In genomic region chr14:21402621-21403405, GRCm38 (mm10) we compare ENCODE assay signal across 12 mouse cellular contexts.
A peak's percentile ranks its signal among the peaks of the same experiment; 100 is the strongest.
DNase-seq lines count a peak whose midpoint lies in the region; ATAC-seq and TF ChIP-seq lines count a peak whose summit lies in the region.
"Had no signal": no experiment of that assay in that cellular context is flagged by ENCODE, and none has a peak within 500 bp of the region (broad histone marks: within the 10 kb centered on the region; RNA-seq: fewer than 3 reads in every experiment).

No protein-coding gene starts in this region.

- H3K4me1 ChIP-seq in embryonic facial prominence, embryonic 12.5 days, result peaks cover 11% of the 10 kb centered on the region
- no peaks in the 10 kb centered on the region for H3K4me1 ChIP-seq in hindbrain, embryonic 11.5 days (replicated peaks; ENCODE audit: control insufficient read depth, insufficient read depth, low read length)
- H3K4me1 ChIP-seq in midbrain, embryonic 15.5 days, result peaks cover 14% of the 10 kb centered on the region
- H3K4me1 ChIP-seq: liver, embryonic 13.5 days had no signal

- WGBS in embryonic facial prominence, embryonic 12.5 days, result 74% methylated on average over 8 of the region's 8 CpGs
- whole genome bisulfite sequencing in hindbrain, embryonic 11.5 days, result 77% methylated on average over 8 of the region's 8 CpGs
- WGBS in midbrain, embryonic 15.5 days, result 49% methylated on average over 8 of the region's 8 CpGs

- no peak for TF ChIP-seq CTCF in left cerebral cortex, adult 2 months (IDR thresholded peaks at IDR 0.05)
- no peak for TF ChIP-seq CTCF in gastrocnemius, adult 2 months (IDR thresholded peaks at IDR 0.05)

- peak overlapping the region; percentile 16; the same call in 1 of the 2 replicates for H3K27ac ChIP-seq in left cerebral cortex, adult 2 months
- peak overlapping the region; percentile 54; the same call in 1 of the 2 replicates for H3K27ac ChIP-seq in embryonic facial prominence, embryonic 12.5 days
- 0 out of 2 replicates have a peak overlapping the region, but pooled peaks have one; percentile 39 for H3K27ac ChIP-seq in hindbrain, embryonic 11.5 days (ENCODE audit: low read depth, low read length)
- peak overlapping the region; percentile 50; the same call in 1 of the 2 replicates for H3K27ac ChIP-seq in midbrain, embryonic 15.5 days
- no peak overlapping the region for H3K27ac ChIP-seq in gastrocnemius, adult 2 months
- H3K27ac ChIP-seq: liver, embryonic 13.5 days had no signal

- ATAC-seq in embryonic facial prominence, embryonic 12.5 days (ENCODE audit: insufficient number of reproducible peaks, insufficient read depth, low FRiP score, low TSS enrichment), result no peak
- no peak for ATAC-seq in hindbrain, embryonic 11.5 days (ENCODE audit: low FRiP score)
- ATAC-seq in midbrain, embryonic 15.5 days (replicated peaks), result no peak

- no peaks in the 10 kb centered on the region for H3K27me3 ChIP-seq in embryonic facial prominence, embryonic 12.5 days
- H3K27me3 ChIP-seq in hindbrain, embryonic 11.5 days (ENCODE audit: control insufficient read depth, insufficient read depth, low read length), result no peaks in the 10 kb centered on the region
- no peaks in the 10 kb centered on the region for H3K27me3 ChIP-seq in midbrain, embryonic 15.5 days (replicated peaks)
- H3K27me3 ChIP-seq: heart, embryonic 12.5 days; liver, embryonic 13.5 days had no signal

- intact Hi-C loops in left cerebral cortex, adult 2 months (cut with DNase I), result no loop called here
- intact Hi-C loops in left cerebral cortex, postnatal 10 days (cut with DNase I), result no loop called here
- intact Hi-C loops in gastrocnemius, adult 2 months (cut with DNase I), result no loop called here

- no peak overlapping the region for H3K4me2 ChIP-seq in embryonic facial prominence, embryonic 12.5 days (replicated peaks)
- H3K4me2 ChIP-seq in hindbrain, embryonic 11.5 days (replicated peaks; ENCODE audit: low read depth, low read length), result no peak overlapping the region
- no peak overlapping the region for H3K4me2 ChIP-seq in midbrain, embryonic 15.5 days
- H3K4me2 ChIP-seq: heart, embryonic 12.5 days; liver, embryonic 13.5 days had no signal

- no peak overlapping the region for H3K4me3 ChIP-seq in left cerebral cortex, adult 2 months
- no peak overlapping the region for H3K4me3 ChIP-seq in embryonic facial prominence, embryonic 12.5 days
- no peak overlapping the region for H3K4me3 ChIP-seq in hindbrain, embryonic 11.5 days (ENCODE audit: low read depth, low read length)
- H3K4me3 ChIP-seq in midbrain, embryonic 15.5 days, result no peak overlapping the region
- H3K4me3 ChIP-seq in gastrocnemius, adult 2 months, result no peak overlapping the region
- H3K4me3 ChIP-seq: heart, embryonic 12.5 days; liver, embryonic 13.5 days had no signal

- no peaks in the 10 kb centered on the region for H3K9me3 ChIP-seq in embryonic facial prominence, embryonic 12.5 days
- no peaks in the 10 kb centered on the region for H3K9me3 ChIP-seq in hindbrain, embryonic 11.5 days (ENCODE audit: control insufficient read depth, low read length)
- no peaks in the 10 kb centered on the region for H3K9me3 ChIP-seq in midbrain, embryonic 15.5 days
- H3K9me3 ChIP-seq: heart, embryonic 12.5 days; liver, embryonic 13.5 days had no signal

- no peak overlapping the region for H3K9ac ChIP-seq in embryonic facial prominence, embryonic 12.5 days
- no peak overlapping the region for H3K9ac ChIP-seq in hindbrain, embryonic 11.5 days (ENCODE audit: low read depth, low read length)
- H3K9ac ChIP-seq in midbrain, embryonic 15.5 days, result no peak overlapping the region
- H3K9ac ChIP-seq: heart, embryonic 12.5 days; liver, embryonic 13.5 days had no signal

- DNase-seq in left cerebral cortex, adult 2 months (ENCODE audit: extremely low spot score in 1 of 2, low spot score in 2 of 2), result no peak
- no peak for DNase-seq in left cerebral cortex, postnatal 10 days (ENCODE audit: extremely low spot score in 1 of 2, low spot score in 2 of 2)
- no peak for DNase-seq in hindbrain, embryonic 11.5 days (ENCODE audit: low spot score)
- DNase-seq in gastrocnemius, adult 2 months, result no peak
- no peak for DNase-seq in right cerebral cortex, postnatal 25 days
- DNase-seq in layer of hippocampus, postnatal 25 days (ENCODE audit: extremely low spot score in 1 of 2, low spot score in 1 of 2), result no peak
- DNase-seq: liver, embryonic 13.5 days; spleen, adult 18-20 months; thymus, adult 18-20 months had no signal

- no peaks in the 10 kb centered on the region for H3K36me3 ChIP-seq in embryonic facial prominence, embryonic 12.5 days
- H3K36me3 ChIP-seq in hindbrain, embryonic 11.5 days (ENCODE audit: control insufficient read depth, insufficient read depth, low read length), result no peaks in the 10 kb centered on the region
- no peaks in the 10 kb centered on the region for H3K36me3 ChIP-seq in midbrain, embryonic 15.5 days (replicated peaks)
